Mouse (Mus musculus): ENCODE data around the gene Axl.
"Not testable (repeated sequence)": the region's sequence is repeated elsewhere in the genome, so short reads cannot be mapped to it uniquely, and the experiment has no call there.

Axl gene

GRCm38 (mm10) chr7:25793679-25794078 lies 5.2 kb upstream of the Axl start:
- peak; percentile 61 to 68 for DNase-seq

- not testable (repeated sequence) for DNase-seq
These were observed 4.5 kb upstream of the Axl start for GRCm38 (mm10) chr7:25792966-25793365.

GRCm38 (mm10) chr7:25790615-25791014 lies 2.1 kb upstream of the Axl start:
- DNase-seq = no peak

GRCm38 (mm10) chr7:25789129-25789440 lies 580 bp upstream of the Axl start:
- no peak for DNase-seq

- peak; percentile 34 to 42 for DNase-seq
These were observed 867 bp downstream of the Axl start for GRCm38 (mm10) chr7:25787456-25788219.

- DNase-seq = no peak
These were observed 1.5 kb downstream of the Axl start for GRCm38 (mm10) chr7:25786974-25787373.

- DNase-seq = no peak
These were observed 2.8 kb downstream of the Axl start for GRCm38 (mm10) chr7:25785752-25786151.

GRCm38 (mm10) chr7:25784808-25785207 lies 3.7 kb downstream of the Axl start:
- no peak for DNase-seq

GRCm38 (mm10) chr7:25783746-25784145 lies 4.8 kb downstream of the Axl start:
- no peak for DNase-seq

- DNase-seq = no peak
These were observed 5.8 kb downstream of the Axl start for GRCm38 (mm10) chr7:25782744-25783143.

- DNase-seq = no peak
These were observed 6.4 kb downstream of the Axl start for GRCm38 (mm10) chr7:25781937-25782610.

GRCm38 (mm10) chr7:25781321-25781936 lies 7.1 kb downstream of the Axl start:
- DNase-seq = peak; percentile 34 to 36

GRCm38 (mm10) chr7:25780753-25781152 lies 7.8 kb downstream of the Axl start:
- DNase-seq = no peak

- no peak for DNase-seq
These were observed 8.5 kb downstream of the Axl start for GRCm38 (mm10) chr7:25780021-25780420.

- no peak for DNase-seq
These were observed 20.3 kb downstream of the Axl start for GRCm38 (mm10) chr7:25768229-25768628.

GRCm38 (mm10) chr7:25766108-25766507 lies 22.4 kb downstream of the Axl start:
- no peak for DNase-seq

GRCm38 (mm10) chr7:25764221-25764620 lies 24.3 kb downstream of the Axl start:
- DNase-seq = no peak

- DNase-seq = no peak
These were observed 24.8 kb downstream of the Axl start for GRCm38 (mm10) chr7:25763678-25764077.

GRCm38 (mm10) chr7:25761354-25761753 lies 27.2 kb downstream of the Axl start:
- DNase-seq = peak; percentile 49 to 56

- DNase-seq = peak; percentile 96 to 97
These were observed 32.5 kb downstream of the Axl start for GRCm38 (mm10) chr7:25756011-25756410.

- DNase-seq = peak; percentile 80 to 81
These were observed 33.1 kb downstream of the Axl start for GRCm38 (mm10) chr7:25755468-25755833.

GRCm38 (mm10) chr7:25754738-25755467 lies 33.6 kb downstream of the Axl start, which contains the start of gene Hnrnpul1:
Gene Hnrnpul1, minus strand, starts transcription at chr7:25754757.
- peak; percentile 99 to 100 for DNase-seq

GRCm38 (mm10) chr7:25754439-25754737 lies 34.1 kb downstream of the Axl start:
- no peak for DNase-seq
